Mouse (Mus musculus): ENCODE results near the gene Spns2. TPM values are rescaled to one million over a fixed set of nuclear protein-coding genes. Genes with fewer than 3 reads are reported as not detected.

The Spns2 gene
- polyA plus RNA-seq, 2 experiments = 6.3 to 15.9 TPM

GRCm38 (mm10) chr11:72479499-72479898 is 10.2 kb downstream of the Spns2 start:
- no peak for ATAC-seq (ENCODE audit: low FRiP score, low read depth)
- no peaks in the 10 kb centered on the region for H3K27me3 ChIP-seq (ENCODE audit: control insufficient read depth, insufficient read depth, low read length)

GRCm38 (mm10) chr11:72478228-72478627 is 11.5 kb downstream of the Spns2 start:
- ATAC-seq (ENCODE audit: low FRiP score, low read depth) (no peak), DNase-seq (ENCODE audit: low spot score) (no peak)
- no peaks in the 10 kb centered on the region for H3K36me3 ChIP-seq (ENCODE audit: control insufficient read depth, insufficient read depth, low read length)
- no peak overlapping the region for H3K4me3 ChIP-seq (replicated peaks; ENCODE audit: low read length)
- H3K27me3 ChIP-seq (ENCODE audit: control insufficient read depth, insufficient read depth, low read length) = no peaks in the 10 kb centered on the region
- H3K9ac ChIP-seq (ENCODE audit: low read depth, low read length, severe bottlenecking) = no peak overlapping the region
- no peak for TF ChIP-seq POLR2A (IDR thresholded peaks at IDR 0.05; ENCODE audit: borderline replicate concordance, extremely low read depth, insufficient read depth, insufficient read length)
- no peak overlapping the region for H3K4me2 ChIP-seq (replicated peaks; ENCODE audit: low read depth, low read length, severe bottlenecking)
- no peaks in the 10 kb centered on the region for H3K9me3 ChIP-seq (ENCODE audit: control insufficient read depth, low read length)
- no peaks in the 10 kb centered on the region for H3K4me1 ChIP-seq (ENCODE audit: control insufficient read depth, insufficient read depth, low read length)
- WGBS = 54% methylated on average over 5 of the region's 6 CpGs
- no peak overlapping the region for H3K27ac ChIP-seq (replicated peaks; ENCODE audit: low read depth, low read length)

More at GRCm38 (mm10) chr11:72479499-72479898, 10.2 kb downstream of the Spns2 start:
- Histone ChIP-seq H3K9me3 (ENCODE audit: control insufficient read depth, low read length) (no peaks in the 10 kb centered on the region), H3K27ac (replicated peaks; ENCODE audit: low read depth, low read length) (no peak overlapping the region), H3K4me2 (replicated peaks; ENCODE audit: low read depth, low read length, severe bottlenecking) (no peak overlapping the region), H3K36me3 (ENCODE audit: control insufficient read depth, insufficient read depth, low read length) (no peaks in the 10 kb centered on the region), H3K4me3 (replicated peaks; ENCODE audit: low read length) (no peak overlapping the region), H3K9ac (ENCODE audit: low read depth, low read length, severe bottlenecking) (no peak overlapping the region), H3K4me1 (ENCODE audit: control insufficient read depth, insufficient read depth, low read length) (no peaks in the 10 kb centered on the region)
- 76% methylated on average over 2 of the region's 2 CpGs for WGBS
- TF ChIP-seq POLR2A (IDR thresholded peaks at IDR 0.05; ENCODE audit: borderline replicate concordance, extremely low read depth, insufficient read depth, insufficient read length) = no peak
- DNase-seq (ENCODE audit: low spot score) = no peak

GRCm38 (mm10) chr11:72477653-72478052 is 12.1 kb downstream of the Spns2 start:
- 83% methylated on average over 1 of the region's 1 CpGs for WGBS

GRCm38 (mm10) chr11:72477182-72477581 is 12.5 kb downstream of the Spns2 start:
- Histone ChIP-seq H3K27me3 (ENCODE audit: control insufficient read depth, insufficient read depth, low read length) (no peaks in the 10 kb centered on the region), H3K4me3 (replicated peaks; ENCODE audit: low read length) (no peak overlapping the region), H3K4me2 (replicated peaks; ENCODE audit: low read depth, low read length, severe bottlenecking) (no peak overlapping the region), H3K9me3 (ENCODE audit: control insufficient read depth, low read length) (no peaks in the 10 kb centered on the region), H3K9ac (ENCODE audit: low read depth, low read length, severe bottlenecking) (no peak overlapping the region), H3K27ac (replicated peaks; ENCODE audit: low read depth, low read length) (no peak overlapping the region), H3K36me3 (ENCODE audit: control insufficient read depth, insufficient read depth, low read length) (no peaks in the 10 kb centered on the region), H3K4me1 (ENCODE audit: control insufficient read depth, insufficient read depth, low read length) (no peaks in the 10 kb centered on the region)
- DNase-seq (ENCODE audit: low spot score) (no peak), ATAC-seq (ENCODE audit: low FRiP score, low read depth) (no peak)
- WGBS = 54% methylated on average over 5 of the region's 5 CpGs
- TF ChIP-seq POLR2A (IDR thresholded peaks at IDR 0.05; ENCODE audit: borderline replicate concordance, extremely low read depth, insufficient read depth, insufficient read length) = no peak

More at GRCm38 (mm10) chr11:72477653-72478052, 12.1 kb downstream of the Spns2 start:
- TF ChIP-seq POLR2A (IDR thresholded peaks at IDR 0.05; ENCODE audit: borderline replicate concordance, extremely low read depth, insufficient read depth, insufficient read length) = no peak
- H3K4me3 ChIP-seq (replicated peaks; ENCODE audit: low read length) = no peak overlapping the region
- H3K4me1 ChIP-seq (ENCODE audit: control insufficient read depth, insufficient read depth, low read length) = no peaks in the 10 kb centered on the region
- no peak overlapping the region for H3K9ac ChIP-seq (ENCODE audit: low read depth, low read length, severe bottlenecking)
- no peaks in the 10 kb centered on the region for H3K36me3 ChIP-seq (ENCODE audit: control insufficient read depth, insufficient read depth, low read length)
- no peaks in the 10 kb centered on the region for H3K9me3 ChIP-seq (ENCODE audit: control insufficient read depth, low read length)
- ATAC-seq (ENCODE audit: low FRiP score, low read depth) = no peak
- no peak for DNase-seq (ENCODE audit: low spot score)
- no peaks in the 10 kb centered on the region for H3K27me3 ChIP-seq (ENCODE audit: control insufficient read depth, insufficient read depth, low read length)
- H3K4me2 ChIP-seq (replicated peaks; ENCODE audit: low read depth, low read length, severe bottlenecking) = no peak overlapping the region
- H3K27ac ChIP-seq (replicated peaks; ENCODE audit: low read depth, low read length) = no peak overlapping the region

- Histone ChIP-seq H3K36me3 (ENCODE audit: control insufficient read depth, insufficient read depth, low read length) (no peaks in the 10 kb centered on the region), H3K27me3 (ENCODE audit: control insufficient read depth, insufficient read depth, low read length) (no peaks in the 10 kb centered on the region), H3K9ac (ENCODE audit: low read depth, low read length, severe bottlenecking) (no peak overlapping the region), H3K4me3 (replicated peaks; ENCODE audit: low read length) (no peak overlapping the region), H3K4me2 (replicated peaks; ENCODE audit: low read depth, low read length, severe bottlenecking) (no peak overlapping the region), H3K9me3 (ENCODE audit: control insufficient read depth, low read length) (no peaks in the 10 kb centered on the region), H3K27ac (replicated peaks; ENCODE audit: low read depth, low read length) (no peak overlapping the region), H3K4me1 (ENCODE audit: control insufficient read depth, insufficient read depth, low read length) (no peaks in the 10 kb centered on the region)
- no peak for DNase-seq (ENCODE audit: low spot score)
- no peak for TF ChIP-seq POLR2A (IDR thresholded peaks at IDR 0.05; ENCODE audit: borderline replicate concordance, extremely low read depth, insufficient read depth, insufficient read length)
- no peak for ATAC-seq (ENCODE audit: low FRiP score, low read depth)
- WGBS = 73% methylated on average over 7 of the region's 7 CpGs
These were observed 13.6 kb downstream of the Spns2 start for GRCm38 (mm10) chr11:72476074-72476625.

Data from limb, embryonic 14.5 days (tissue).